Mouse (Mus musculus): Measurements from ENCODE around the gene Cd300a. TPM values are rescaled to one million over a fixed set of nuclear protein-coding genes. Genes with fewer than 3 reads are reported as not detected.

The Cd300a gene
- polyA plus RNA-seq (2017; shearing (Covaris generic)) = 1 to 10 TPM in 1 of 2 experiments, under 1 TPM in 1; 0.32 to 2.8 TPM

DNA sequence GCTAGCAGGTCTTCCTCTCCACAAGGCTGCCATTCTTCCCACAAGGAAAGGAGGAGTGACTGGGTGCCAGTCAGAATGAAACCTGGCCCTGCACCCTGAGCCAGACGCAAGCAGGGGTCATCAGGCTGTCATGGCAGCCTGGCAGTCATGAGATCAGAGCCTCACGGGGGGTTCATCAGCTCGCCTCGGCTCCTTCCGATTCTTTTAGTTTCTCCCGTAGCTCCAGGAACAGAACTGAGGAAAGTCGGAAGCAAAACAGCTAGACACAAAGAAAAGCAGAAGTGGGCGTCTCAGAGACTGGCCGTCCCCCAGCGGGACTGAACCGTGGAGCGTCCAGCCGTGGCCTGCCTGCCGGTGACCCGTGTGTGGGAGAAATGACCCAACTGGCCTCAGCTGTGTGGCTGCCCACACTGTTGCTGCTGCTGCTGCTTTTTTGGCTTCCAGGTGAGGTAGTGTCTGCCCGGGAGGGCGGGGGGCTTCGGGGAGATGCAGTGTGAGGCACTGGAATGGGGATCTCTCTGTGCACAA, at the start of gene Cd300a:
Gene Cd300a, plus strand, starts transcription at position 51 of the 528 bp plus-strand sequence.

GRCm38 (mm10) chr11:114850452-114851268, 39.2 kb upstream of the Cd300a start, which contains the start of gene Gprc5c:
Gene Gprc5c, plus strand, starts transcription at chr11:114851152.

DNA sequence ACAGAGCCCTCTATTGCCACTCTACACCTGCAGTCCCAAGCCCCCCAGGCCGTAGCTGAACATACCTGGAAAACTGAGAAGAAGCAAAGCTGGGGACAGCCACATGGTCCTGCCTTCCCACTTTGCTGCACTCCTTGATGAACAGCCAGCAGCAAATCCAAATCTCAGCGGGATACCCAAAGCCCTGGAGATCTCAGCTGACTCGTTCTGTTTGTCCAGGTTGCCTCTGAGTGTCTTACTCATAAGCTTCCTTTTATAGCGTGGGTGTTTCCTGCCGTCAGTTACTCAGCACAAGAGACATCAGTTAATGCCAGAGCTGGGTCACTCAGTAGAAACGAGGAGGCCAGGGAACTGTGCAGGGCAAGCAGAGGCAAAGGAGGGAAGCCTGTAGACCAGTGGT, 44.3 kb downstream of the Cd300a start, which contains the start of gene Cd300lb:
Gene Cd300lb, minus strand, starts transcription at position 243 of the 400 bp plus-strand sequence.

Other genes starting within 250 kb of the Cd300a start
- 100 to 1,000 TPM; 444 to 637 TPM for gene Rpl38, start 221.5 kb upstream of the Cd300a start, polyA plus RNA-seq (2017; shearing (Covaris generic))
- gene Ttyh2, start 214.6 kb upstream of the Cd300a start, polyA plus RNA-seq (2017; shearing (Covaris generic)) = 1 to 10 TPM in 1 of 2 experiments, under 1 TPM in 1; 0.74 to 3.4 TPM
- gene Dnaic2, start 162.6 kb upstream of the Cd300a start, polyA plus RNA-seq (2017; shearing (Covaris generic)) = not detected
- gene Kif19a, start 124.7 kb upstream of the Cd300a start, polyA plus RNA-seq (2017; shearing (Covaris generic)) = under 1 TPM; 0.57 to 0.62 TPM
- under 1 TPM in 1 of 2 experiments, not detected in 1; 0.85 TPM for gene Btbd17, start 94.1 kb upstream of the Cd300a start, polyA plus RNA-seq (2017; shearing (Covaris generic))
- not detected for gene Gpr142, start 91.1 kb upstream of the Cd300a start, polyA plus RNA-seq (2017; shearing (Covaris generic))
- under 1 TPM in 1 of 2 experiments, not detected in 1; 0.23 TPM for gene Gprc5c, start 38.9 kb upstream of the Cd300a start, polyA plus RNA-seq (2017; shearing (Covaris generic))
- under 1 TPM; 0.56 to 0.66 TPM for gene Cd300lb, start 44.3 kb downstream of the Cd300a start, polyA plus RNA-seq (2017; shearing (Covaris generic))
- under 1 TPM in 1 of 2 experiments, not detected in 1; 0.26 TPM for gene Cd300c, start 79.1 kb downstream of the Cd300a start, polyA plus RNA-seq (2017; shearing (Covaris generic))
- gene Cd300ld, start 99.9 kb downstream of the Cd300a start, polyA plus RNA-seq (2017; shearing (Covaris generic)) = 1 to 10 TPM in 1 of 2 experiments, not detected in 1; 1.1 TPM
- 1 to 10 TPM in 1 of 2 experiments, under 1 TPM in 1; 0.61 to 3.9 TPM for gene Cd300c2, start 111.8 kb downstream of the Cd300a start, polyA plus RNA-seq (2017; shearing (Covaris generic))
- gene Cd300ld2, start 126.2 kb downstream of the Cd300a start, polyA plus RNA-seq (2017; shearing (Covaris generic)) = under 1 TPM in 1 of 2 experiments, not detected in 1; 0.75 TPM
- not detected for gene Cd300ld4, start 137.0 kb downstream of the Cd300a start, polyA plus RNA-seq (2017; shearing (Covaris generic))
- gene Cd300ld5, start 147.7 kb downstream of the Cd300a start, polyA plus RNA-seq (2017; shearing (Covaris generic)) = not detected
- not detected for gene Cd300ld3, start 158.4 kb downstream of the Cd300a start, polyA plus RNA-seq (2017; shearing (Covaris generic))
- under 1 TPM in 1 of 2 experiments, not detected in 1; 0.73 TPM for gene Cd300e, start 172.1 kb downstream of the Cd300a start, polyA plus RNA-seq (2017; shearing (Covaris generic))
- 100 to 1,000 TPM; 161 to 191 TPM for gene Rab37, start 201.4 kb downstream of the Cd300a start, polyA plus RNA-seq (2017; shearing (Covaris generic))
- gene Cd300lf, start 244.0 kb downstream of the Cd300a start, polyA plus RNA-seq (2017; shearing (Covaris generic)) = 1 to 10 TPM in 1 of 2 experiments, under 1 TPM in 1; 0.60 to 4.1 TPM